Mouse (Mus musculus) B cell, adult (primary cell): ENCODE measurements around the gene Olfr2. TPM values are rescaled to one million over a fixed set of nuclear protein-coding genes. Genes with fewer than 3 reads are reported as not detected.

ENCODE experiments used
- total RNA-seq: library from RNA; stranded (reverse); gene quantifications from 4 replicates; pipeline ENCODE4 v1.2.4, GENCODE M21; 2023; ENCODE audit not compliant: inconsistent age

Olfr2 gene
- not detected in 4 replicates for total RNA-seq

DNA sequence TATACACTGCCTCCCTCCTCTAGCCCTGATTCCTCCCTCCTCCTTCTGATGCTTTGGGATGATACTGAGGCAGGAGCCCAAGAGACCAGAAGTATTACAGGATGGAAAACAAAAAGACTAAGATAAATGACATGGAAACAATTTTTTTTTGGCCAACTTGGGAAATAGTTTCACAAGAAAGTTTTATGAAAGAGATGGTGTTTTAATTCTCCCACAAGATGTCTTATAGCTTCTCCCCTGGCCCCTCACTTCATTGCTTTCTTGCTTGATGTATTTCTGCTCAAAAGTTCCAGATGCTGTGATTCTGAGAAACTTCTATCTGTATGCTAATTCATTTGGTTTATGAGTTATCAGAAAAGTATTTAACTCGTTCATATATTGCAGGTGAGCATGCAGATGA, at the start of gene Olfr2:
TSS of gene Olfr2 (minus strand) at position 101 of the 400 bp plus-strand sequence.

DNA sequence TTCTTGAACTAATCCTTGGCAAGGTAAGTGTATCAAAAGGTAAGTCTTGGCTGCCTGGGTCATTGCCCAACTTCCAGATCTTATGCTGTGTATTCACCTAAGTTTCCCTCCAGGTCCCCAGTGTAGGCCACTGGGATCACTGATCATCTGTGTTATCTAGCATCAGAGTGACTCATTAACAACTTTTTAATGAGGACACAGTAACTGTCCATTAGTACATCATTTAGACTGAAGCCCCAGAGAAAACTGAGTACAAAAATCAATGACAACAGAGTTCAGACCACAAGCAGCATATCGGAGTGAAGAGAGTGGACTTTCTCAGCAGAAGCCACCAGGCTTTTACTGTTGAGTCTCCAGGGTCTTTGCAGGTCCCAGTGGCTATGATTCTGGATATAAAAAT, 25.0 kb upstream of the Olfr2 start, which contains the start of gene Olfr713:
TSS of gene Olfr713 (plus strand) at position 301 of the 400 bp plus-strand sequence.

DNA sequence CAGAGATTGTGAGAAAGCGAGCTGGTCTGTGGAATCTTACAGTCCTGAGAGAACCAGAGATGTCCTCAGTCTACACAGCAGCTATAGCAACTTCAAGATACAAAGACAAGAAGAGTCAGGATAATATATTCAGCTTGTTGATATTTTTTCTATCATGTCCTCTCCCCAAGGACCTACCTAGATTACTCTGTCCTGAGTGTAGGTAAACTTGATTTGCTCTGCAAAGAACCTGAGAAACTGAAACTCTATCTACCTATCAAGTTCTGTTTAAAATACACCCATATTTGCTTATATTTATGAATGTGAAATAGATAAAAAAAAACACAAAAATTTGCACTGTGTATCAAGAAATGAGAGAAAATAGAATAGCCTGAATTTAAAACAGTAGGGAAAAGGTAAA, 30.5 kb downstream of the Olfr2 start, which contains the start of gene Olfr711:
TSS of gene Olfr711 (minus strand) at position 101 of the 400 bp plus-strand sequence.

DNA sequence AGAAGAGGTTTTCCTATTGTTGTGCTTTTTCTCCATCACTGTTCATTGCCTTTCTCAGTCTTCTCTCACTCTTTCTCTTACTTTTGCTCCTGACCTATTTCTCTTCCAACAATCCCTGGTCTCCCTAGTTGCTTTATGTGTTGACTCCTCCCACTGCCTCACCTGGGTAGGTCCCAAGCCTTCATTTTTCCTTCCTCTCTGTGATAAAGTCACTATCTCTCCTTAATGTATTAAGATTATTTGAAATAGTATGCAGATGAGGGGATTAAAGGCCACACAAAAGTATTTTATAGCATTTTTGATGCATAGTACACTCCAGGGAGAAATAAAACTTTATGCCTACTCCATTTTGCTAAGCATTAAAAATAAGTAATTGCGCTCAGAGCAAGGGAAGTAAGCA, 42.0 kb downstream of the Olfr2 start, which contains the start of gene Olfr6:
TSS of gene Olfr6 (minus strand) at position 101 of the 400 bp plus-strand sequence.

DNA sequence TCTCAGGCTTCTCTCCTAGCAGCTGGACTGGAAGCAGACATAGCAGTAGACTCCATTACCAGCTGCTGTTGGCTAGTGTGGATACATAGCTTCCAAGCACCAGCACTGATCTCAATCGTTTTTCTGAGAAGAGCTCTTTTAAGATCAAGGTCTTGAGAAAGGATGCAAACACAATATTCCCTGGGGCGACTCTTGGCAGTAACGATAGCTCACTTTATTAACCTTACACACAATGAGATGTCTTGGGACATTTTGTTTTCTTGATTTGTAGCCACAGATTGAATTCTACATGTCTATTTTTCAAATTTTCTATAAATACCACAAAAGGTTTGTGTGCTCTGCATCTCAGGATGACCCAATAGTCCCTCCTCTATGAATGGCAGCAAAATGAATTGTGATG, 57.7 kb downstream of the Olfr2 start, which contains the start of gene Olfr710:
TSS of gene Olfr710 (minus strand) at position 101 of the 400 bp plus-strand sequence.

Other genes with a start within 250 kb of the Olfr2 start
- not detected in 4 replicates for gene Olfr699, start 212.9 kb downstream of the Olfr2 start, total RNA-seq
- not detected in 4 replicates for gene Olfr700, start 197.2 kb downstream of the Olfr2 start, total RNA-seq
- gene Olfr701, start 191.9 kb downstream of the Olfr2 start, total RNA-seq, result not detected in 4 replicates
- gene Olfr702, start 172.2 kb downstream of the Olfr2 start, total RNA-seq, result not detected in 4 replicates
- not detected in 4 replicates for gene Olfr703, start 162.7 kb downstream of the Olfr2 start, total RNA-seq
- gene Olfr704, start 142.9 kb downstream of the Olfr2 start, total RNA-seq, result not detected in 4 replicates
- gene Olfr705, start 129.2 kb downstream of the Olfr2 start, total RNA-seq, result not detected in 4 replicates
- gene Olfr706, start 117.9 kb downstream of the Olfr2 start, total RNA-seq, result not detected in 4 replicates
- not detected in 4 replicates for gene Olfr707, start 104.8 kb downstream of the Olfr2 start, total RNA-seq
- gene Olfr1532-ps1, start 98.1 kb downstream of the Olfr2 start, total RNA-seq, result not detected in 4 replicates
- gene Olfr709-ps1, start 73.9 kb downstream of the Olfr2 start, total RNA-seq, result 0.12 TPM in 1 of 4 replicates, not detected in the others
- gene Olfr710, start 57.8 kb downstream of the Olfr2 start, total RNA-seq, result not detected in 4 replicates
- not detected in 4 replicates for gene Olfr6, start 42.1 kb downstream of the Olfr2 start, total RNA-seq
- gene Olfr711, start 30.6 kb downstream of the Olfr2 start, total RNA-seq, result not detected in 4 replicates
- gene Olfr713, start 25.1 kb upstream of the Olfr2 start, total RNA-seq, result not detected in 4 replicates
- not detected in 4 replicates for gene Olfr714, start 64.9 kb upstream of the Olfr2 start, total RNA-seq
- not detected in 4 replicates for gene Olfr17, start 87.1 kb upstream of the Olfr2 start, total RNA-seq
- not detected in 4 replicates for gene Olfr715b, start 104.3 kb upstream of the Olfr2 start, total RNA-seq
- not detected in 4 replicates for gene Olfr715, start 125.0 kb upstream of the Olfr2 start, total RNA-seq
- gene Olfr716, start 132.3 kb upstream of the Olfr2 start, total RNA-seq, result not detected in 4 replicates
- not detected in 4 replicates for gene Nlrp14, start 160.9 kb upstream of the Olfr2 start, total RNA-seq
- not detected in 4 replicates for gene Rbmxl2, start 203.4 kb upstream of the Olfr2 start, total RNA-seq